Mouse (Mus musculus) MEL (cell line): Measurements from ENCODE around the gene Ppfibp2. TPM values are rescaled to one million over a fixed set of nuclear protein-coding genes. Genes with fewer than 3 reads are reported as not detected.

Experiments used
- DNase-seq: peaks from one replicate; pipeline ENCODE4 v3.0.0; 2011; ENCODE audit warnings: low read depth, low spot score
- H3K27ac ChIP-seq: 2 replicates; pipeline ENCODE4 v1.5.1; 2012; ENCODE audit warnings: low read depth, mild to moderate bottlenecking, control low read depth, low read length, moderate library complexity; ENCODE audit not compliant: control insufficient read depth
- H3K27me3 ChIP-seq, 2 experiments: fragments of 150-350 bp in 1 of 2; sonication (generic) in 1 of 2; 2 replicates each; pipeline ENCODE4 v1.6.1; 2012; ENCODE audit warnings: low read length in 2 of 2, mild to moderate bottlenecking in 2 of 2, improper control_type of control experiment in 1 of 2, moderate library complexity in 1 of 2; ENCODE audit not compliant: insufficient read depth in 2 of 2, control insufficient read depth in 1 of 2
- H3K36me3 ChIP-seq, 2 experiments: 2 replicates each; pipeline ENCODE4 v1.6.1; 2012 to 2014; ENCODE audit warnings: low read length in 2 of 2, improper control_type of control experiment in 1 of 2, inconsistent platforms in 1 of 2, mild to moderate bottlenecking in 1 of 2; ENCODE audit not compliant: insufficient read depth in 2 of 2, control insufficient read depth in 1 of 2
- H3K4me1 ChIP-seq, 2 experiments: fragments of 150-350 bp in 1 of 2; sonication (generic) in 1 of 2; 2 replicates each; pipeline ENCODE4 v1.6.1; 2012; ENCODE audit warnings: low read length in 2 of 2, improper control_type of control experiment in 1 of 2, mild to moderate bottlenecking in 1 of 2; ENCODE audit not compliant: insufficient read depth in 2 of 2, control insufficient read depth in 1 of 2
- H3K4me3 ChIP-seq, 2 experiments: fragments of 150-350 bp in 1 of 2; sonication (generic) in 1 of 2; 2 replicates each; pipeline ENCODE4 v1.5.1; 2012; ENCODE audit warnings: low read depth in 2 of 2, low read length in 2 of 2, mild to moderate bottlenecking in 2 of 2, moderate library complexity in 2 of 2, control low read depth in 1 of 2, improper control_type of control experiment in 1 of 2; ENCODE audit not compliant: control insufficient read depth in 1 of 2, insufficient read depth in 1 of 2
- H3K79me2 ChIP-seq: 2 replicates; pipeline ENCODE4 v1.6.1; 2012; ENCODE audit warnings: mild to moderate bottlenecking, low read length, moderate library complexity; ENCODE audit not compliant: control insufficient read depth, poor library complexity, insufficient read depth
- H3K9ac ChIP-seq: 2 replicates; pipeline ENCODE4 v1.6.1; 2012; ENCODE audit warnings: low read depth, mild to moderate bottlenecking, control low read depth, low read length, moderate library complexity; ENCODE audit not compliant: control insufficient read depth, poor library complexity, severe bottlenecking
- H3K9me3 ChIP-seq: fragments of 150-350 bp; sonication (generic); replicated peaks from 2 replicates; pipeline ENCODE4 v1.6.1; 2012; ENCODE audit warnings: mild to moderate bottlenecking, low read length, improper control_type of control experiment, moderate library complexity; ENCODE audit not compliant: insufficient read depth
- CHD1 ChIP-seq: IDR thresholded peaks from 2 replicates; pipeline ENCODE4 v1.6.1; 2012; ENCODE audit warnings: low read depth, mild to moderate bottlenecking, inconsistent platforms, low read length, improper control_type of control experiment
- CHD2 ChIP-seq: IDR thresholded peaks from 2 replicates; pipeline ENCODE4 v1.6.1; 2011; ENCODE audit warnings: low read length, improper control_type of control experiment
- ELF1 ChIP-seq: IDR thresholded peaks from 2 replicates; pipeline ENCODE4 v1.6.1; 2014; ENCODE audit warnings: low read depth, mild to moderate bottlenecking, inconsistent platforms, low read length, improper control_type of control experiment, moderate library complexity
- GABPA ChIP-seq: IDR thresholded peaks from 2 replicates; pipeline ENCODE4 v1.6.1; 2012; ENCODE audit warnings: low read depth, mild to moderate bottlenecking, inconsistent platforms, low read length, improper control_type of control experiment, moderate library complexity
- MEF2A ChIP-seq: IDR thresholded peaks from 2 replicates; pipeline ENCODE4 v1.6.1; 2014; ENCODE audit warnings: low read depth, mild to moderate bottlenecking, inconsistent platforms, low read length, improper control_type of control experiment; ENCODE audit not compliant: poor library complexity, insufficient replicate concordance, severe bottlenecking; ENCODE audit errors: extremely low read depth
- MYC ChIP-seq: IDR thresholded peaks from 2 replicates; pipeline ENCODE4 v1.6.1; 2011; ENCODE audit warnings: low read depth, mild to moderate bottlenecking, low read length, improper control_type of control experiment, moderate library complexity
- POLR2AphosphoS5 ChIP-seq: IDR thresholded peaks from 2 replicates; pipeline ENCODE4 v1.6.1; 2012; ENCODE audit warnings: low read depth, borderline replicate concordance, mild to moderate bottlenecking, inconsistent platforms, low read length, moderate library complexity, mixed read lengths
- RCOR1 ChIP-seq: IDR thresholded peaks from 2 replicates; pipeline ENCODE4 v1.6.1; 2012; ENCODE audit warnings: low read depth, mild to moderate bottlenecking, inconsistent platforms, low read length, improper control_type of control experiment
- TBP ChIP-seq: IDR thresholded peaks from 2 replicates; pipeline ENCODE4 v1.8.0; 2011; ENCODE audit warnings: low read depth, low read length, improper control_type of control experiment
- USF1 ChIP-seq: IDR thresholded peaks from 2 replicates; pipeline ENCODE4 v1.6.1; 2014; ENCODE audit warnings: low read depth, mild to moderate bottlenecking, inconsistent platforms, low read length, improper control_type of control experiment, moderate library complexity
- polyA plus RNA-seq, 2 experiments: library from polyadenylated mRNA; stranded (reverse) in 1 of 2; unstranded in 1 of 2; fragments of >175 nt in 1 of 2; fragments of >200 nt in 1 of 2; gene quantifications; 2 replicates each; pipeline versions ENCODE4 v1.2.1 to v1.2.4; 2012; ENCODE audit warnings: low replicate concordance in 2 of 2, low read depth in 1 of 2; ENCODE audit not compliant: insufficient read length in 2 of 2, insufficient read depth in 1 of 2, missing spikeins in 1 of 2
- total RNA-seq: library from RNA; depleted of rRNA; stranded (reverse); fragments of 300-350 nt; gene quantifications from 2 replicates; pipeline ENCODE4 v1.2.3, GENCODE M21; 2012

Gene Ppfibp2
- total and polyA plus RNA-seq, 3 experiments: not detected

GRCm38 (mm10) chr7:107742963-107743465, 148.0 kb downstream of the Ppfibp2 start:
- no peaks in the 10 kb centered on the region for H3K79me2 ChIP-seq
- H3K36me3 ChIP-seq: no peaks in the 10 kb centered on the region
- no peaks in the 10 kb centered on the region for H3K4me1 ChIP-seq
- no peak overlapping the region for H3K9ac ChIP-seq
- no peak for TF ChIP-seq GABPA
- no peak for TF ChIP-seq CHD1
- TF ChIP-seq ELF1: no peak
- TF ChIP-seq MYC: no peak
- no peak for TF ChIP-seq TBP
- TF ChIP-seq CHD2: no peak
- no peak for TF ChIP-seq POLR2AphosphoS5
- no peak for TF ChIP-seq RCOR1
- H3K27me3 ChIP-seq: no peaks in the 10 kb centered on the region
- no peak overlapping the region for H3K4me3 ChIP-seq
- H3K9me3 ChIP-seq: no peaks in the 10 kb centered on the region
- no peak for DNase-seq
- H3K27ac ChIP-seq: no peak overlapping the region

DNA sequence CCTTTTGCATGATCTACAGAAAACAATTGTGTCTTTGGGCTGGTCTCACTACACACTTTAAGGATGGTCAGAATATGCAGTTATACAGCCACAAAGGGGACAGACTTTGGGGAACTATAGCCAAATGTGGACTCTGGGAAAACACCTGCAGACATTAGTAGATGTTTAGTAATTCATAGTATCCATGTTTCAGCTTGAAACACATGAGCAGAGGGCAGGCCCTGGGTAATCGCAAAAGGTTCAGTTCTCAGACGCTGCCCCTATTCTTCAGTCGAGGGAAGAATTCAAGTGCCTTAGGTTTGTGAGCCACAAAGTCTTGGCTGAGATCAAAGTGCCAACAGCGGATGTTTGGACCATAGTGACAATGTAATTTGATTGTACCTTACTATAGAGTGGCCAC, 149.4 kb downstream of the Ppfibp2 start:
- Histone ChIP-seq H3K9me3 (no peaks in the 10 kb centered on the region), H3K4me3 (no peak overlapping the region), H3K9ac (no peak overlapping the region), H3K36me3 (no peaks in the 10 kb centered on the region), H3K27me3 (no peaks in the 10 kb centered on the region), H3K79me2 (no peaks in the 10 kb centered on the region), H3K4me1 (no peaks in the 10 kb centered on the region), H3K27ac (no peak overlapping the region)
- TF ChIP-seq MEF2A (no peak), TBP (no peak)
- no peak for DNase-seq

GRCm38 (mm10) chr7:107745111-107745510, 150.1 kb downstream of the Ppfibp2 start:
- no peak for DNase-seq
- no peaks in the 10 kb centered on the region for H3K79me2 ChIP-seq
- no peak overlapping the region for H3K9ac ChIP-seq
- H3K27me3 ChIP-seq: no peaks in the 10 kb centered on the region
- no peak overlapping the region for H3K4me3 ChIP-seq
- H3K9me3 ChIP-seq: no peaks in the 10 kb centered on the region
- TF ChIP-seq USF1: no peak
- no peaks in the 10 kb centered on the region for H3K4me1 ChIP-seq
- H3K36me3 ChIP-seq: no peaks in the 10 kb centered on the region
- no peak overlapping the region for H3K27ac ChIP-seq
